Mouse (Mus musculus) 3134 (cell line): ENCODE measurements at regions not wholly inside any gene's neighbourhood (a gene's known extent, or its start where the extent isn't known, plus 50 kb on each side); places are given as distances from the start of the nearest gene placed in this dataset.

Source experiments
- DNase-seq: peaks from one replicate; pipeline ENCODE4 v3.0.0-alpha.2; 2011; ENCODE audit warnings: low spot score; ENCODE audit not compliant: insufficient read length; ENCODE audit errors: extremely low read depth

GRCm38 (mm10) chr1:128685467-128686137 is 93.5 kb upstream of the Cxcr4 start:
- DNase-seq, result no peak

DNA sequence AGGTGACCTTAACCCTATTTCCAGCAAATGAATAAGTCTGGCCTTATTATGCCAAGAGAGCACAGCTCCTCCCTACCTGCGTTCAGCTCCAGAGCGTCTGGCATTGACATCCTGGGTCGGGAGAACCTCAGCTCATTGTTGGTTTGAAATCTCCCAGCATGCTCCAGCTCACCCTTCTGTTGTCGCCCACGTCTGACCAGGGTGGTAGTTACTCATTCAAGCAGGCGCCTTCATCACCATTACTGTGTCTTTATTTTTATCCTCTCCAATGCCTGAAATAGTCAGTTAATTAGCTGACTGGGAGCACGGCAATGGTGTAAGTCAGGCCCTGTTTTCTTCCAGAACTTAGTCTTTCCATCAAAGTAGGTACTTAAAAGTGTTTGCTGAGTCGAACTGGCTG is 90.8 kb upstream of the Cxcr4 start:
- no peak for DNase-seq

GRCm38 (mm10) chr1:128681261-128681660 is 89.2 kb upstream of the Cxcr4 start:
- no peak for DNase-seq

DNA sequence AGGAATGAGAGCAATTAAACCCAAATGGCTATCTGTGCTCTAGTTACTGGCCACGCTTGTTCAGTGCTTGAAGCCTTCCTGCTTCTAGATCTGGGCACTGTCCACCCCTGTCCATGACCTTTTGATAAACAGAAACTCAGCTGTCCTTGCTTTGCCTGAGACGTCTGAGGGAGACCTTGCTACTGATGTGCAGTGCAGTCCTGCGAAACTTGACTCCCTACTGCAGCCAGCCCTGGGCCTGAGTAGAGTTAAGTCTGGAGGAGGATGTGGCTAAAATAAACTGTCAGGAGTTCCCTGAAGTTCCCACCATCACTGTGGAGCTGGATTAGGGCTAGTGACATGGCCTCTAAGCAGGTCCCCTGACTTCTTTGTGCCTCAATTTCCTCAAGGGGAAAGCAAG is 88.4 kb upstream of the Cxcr4 start:
- DNase-seq, result no peak

GRCm38 (mm10) chr1:128680012-128680411 is 87.9 kb upstream of the Cxcr4 start:
- DNase-seq, result no peak

DNA sequence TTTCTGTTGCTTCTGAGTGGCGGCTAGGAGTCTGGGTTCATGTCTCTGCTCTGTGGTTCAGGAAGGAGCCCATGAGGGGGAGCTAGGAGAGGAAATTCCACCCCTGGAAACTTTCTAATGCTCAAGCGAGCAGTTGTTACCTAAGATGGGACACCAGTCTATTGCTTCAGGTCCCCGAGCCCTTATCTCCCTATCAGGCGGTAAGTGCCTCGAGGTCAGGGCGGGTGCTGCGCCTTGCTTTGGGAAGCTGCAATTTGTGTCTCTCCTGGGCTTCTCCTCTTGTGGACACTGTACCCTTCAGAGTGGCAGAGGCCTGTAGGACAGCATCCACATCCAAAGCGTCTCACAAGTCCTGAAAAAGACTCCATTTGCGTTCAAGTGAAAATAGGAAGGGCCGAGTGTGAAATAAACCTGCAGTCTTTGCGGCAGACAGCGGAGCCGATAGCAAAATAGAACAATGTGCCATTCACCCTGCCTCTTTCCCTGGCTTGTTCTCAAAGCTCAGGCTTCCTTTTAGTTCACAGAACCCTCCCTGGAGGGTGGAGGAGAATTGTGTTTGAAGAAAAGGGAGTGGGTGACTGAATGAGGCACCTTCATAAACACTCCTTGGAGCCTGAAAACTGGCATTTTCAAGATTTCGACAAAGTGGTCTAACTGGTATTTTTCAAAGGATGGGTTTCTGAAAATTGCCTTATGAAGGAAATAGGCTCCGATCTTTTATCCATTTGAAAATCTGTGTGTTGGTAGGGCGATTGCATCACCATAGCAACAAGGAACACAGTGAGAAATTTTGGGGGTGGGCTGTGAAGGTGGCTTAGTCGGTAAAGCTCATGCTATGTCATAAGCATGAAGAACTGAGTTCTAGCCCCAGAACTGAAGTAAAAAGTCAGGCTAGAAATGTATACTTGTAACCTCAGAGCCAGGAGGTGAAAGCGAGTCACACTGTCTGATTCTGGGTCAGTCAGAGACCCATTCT is 87.2 kb upstream of the Cxcr4 start:
- no peak for DNase-seq

DNA sequence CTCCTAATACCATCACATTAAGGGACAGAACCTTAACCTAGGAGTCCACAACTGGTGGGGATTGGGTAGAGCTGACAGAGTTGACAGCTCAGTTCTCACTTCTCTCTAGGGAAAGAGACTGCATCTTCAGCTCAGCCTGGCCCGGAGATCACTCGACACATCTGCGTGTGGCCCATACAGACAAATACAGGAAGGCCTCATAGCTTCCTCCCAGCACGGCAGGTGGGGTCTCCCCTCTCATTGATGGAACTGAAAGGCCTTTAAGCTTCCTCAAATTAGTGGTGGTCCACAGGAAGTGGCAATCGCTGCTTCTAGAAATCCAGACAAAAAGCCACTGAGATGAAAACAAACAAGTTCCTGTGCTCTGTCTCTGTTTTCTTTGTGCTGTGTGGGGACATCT is 83.4 kb upstream of the Cxcr4 start:
- DNase-seq, result no peak

DNA sequence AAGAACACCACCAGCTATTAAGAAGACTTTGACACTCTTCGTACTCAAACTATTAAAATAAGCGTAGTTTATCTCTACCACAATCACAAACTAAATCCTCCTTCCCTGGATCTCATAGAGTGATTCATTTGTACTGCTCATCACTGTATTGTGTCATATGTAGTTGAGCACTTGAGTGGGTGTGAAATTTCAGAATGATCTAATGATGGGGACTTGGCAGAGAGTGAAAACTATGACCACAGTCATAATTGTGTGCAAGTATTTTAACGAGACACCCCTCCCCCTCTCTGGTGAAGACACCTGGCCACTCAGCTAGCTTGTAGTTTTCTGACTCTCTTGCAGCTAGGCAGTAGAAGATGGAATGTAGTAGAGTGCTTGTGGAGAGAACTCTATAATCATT is 80.2 kb upstream of the Cxcr4 start:
- DNase-seq, result no peak

DNA sequence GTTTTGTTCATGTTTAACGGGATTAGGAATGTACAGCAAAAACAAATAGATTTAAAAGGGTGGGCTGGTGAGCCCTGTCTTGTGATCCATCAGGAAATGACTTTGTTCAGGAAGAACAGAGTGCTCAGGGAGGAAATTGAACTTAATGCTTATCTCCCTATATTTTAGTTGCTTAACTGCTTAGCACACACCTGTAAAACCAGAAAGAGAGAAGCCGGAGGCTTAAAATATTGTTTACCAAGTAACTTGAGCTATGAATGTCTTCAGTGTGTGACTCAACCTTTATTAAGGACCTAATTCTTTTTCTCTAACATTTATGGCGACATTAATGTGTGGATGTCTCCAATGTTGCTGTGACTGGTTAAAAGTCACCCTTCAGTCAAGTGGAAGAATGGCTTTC is 79.4 kb upstream of the Cxcr4 start:
- DNase-seq, result no peak

GRCm38 (mm10) chr1:128671016-128671415 is 78.9 kb upstream of the Cxcr4 start:
- DNase-seq, result no peak

DNA sequence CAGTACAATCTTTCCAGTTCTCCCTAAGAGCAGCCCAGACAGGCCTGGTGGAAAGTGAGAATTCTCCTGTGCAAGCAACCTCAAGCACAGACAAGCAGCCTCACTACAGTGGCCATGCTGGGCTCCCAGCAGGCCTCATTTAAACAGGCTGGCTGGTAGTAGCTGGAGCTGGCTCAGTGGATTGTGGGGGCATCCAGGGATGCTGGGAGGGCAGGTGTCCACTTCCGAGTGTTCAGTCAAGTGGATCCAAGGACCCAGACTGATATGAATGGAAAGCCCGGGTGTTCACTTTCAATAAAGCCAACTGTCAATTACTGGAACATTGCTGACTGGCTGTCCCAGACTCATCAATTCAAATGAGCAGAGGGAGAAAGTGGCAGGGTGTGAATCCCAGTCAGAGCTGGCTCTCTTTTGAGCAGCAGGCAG is 77.2 kb upstream of the Cxcr4 start:
- no peak for DNase-seq

DNA sequence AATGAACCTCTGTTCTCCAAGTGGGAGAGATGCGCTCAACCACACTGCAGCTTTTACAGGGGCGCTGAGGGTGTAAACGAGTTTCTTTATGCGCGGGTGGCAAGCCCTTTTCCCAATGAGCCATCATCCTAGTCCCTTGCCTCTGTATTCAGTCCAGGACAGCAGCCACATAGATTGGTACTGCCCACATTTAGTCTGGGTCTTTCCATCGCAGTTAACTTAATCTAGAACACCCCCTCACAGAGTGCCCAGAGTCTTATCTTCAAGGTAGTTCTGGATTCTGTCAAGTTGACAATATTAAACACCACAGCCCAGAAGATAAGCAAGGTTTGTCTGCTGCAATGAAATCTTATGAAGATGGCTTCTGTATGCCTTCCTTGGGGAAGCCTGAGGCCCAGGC is 76.6 kb upstream of the Cxcr4 start:
- no peak for DNase-seq

- DNase-seq, result no peak
These were observed 75.1 kb upstream of the Cxcr4 start for GRCm38 (mm10) chr1:128667121-128667762.

- DNase-seq, result no peak
These were observed 71.1 kb upstream of the Cxcr4 start for GRCm38 (mm10) chr1:128663207-128663606.

DNA sequence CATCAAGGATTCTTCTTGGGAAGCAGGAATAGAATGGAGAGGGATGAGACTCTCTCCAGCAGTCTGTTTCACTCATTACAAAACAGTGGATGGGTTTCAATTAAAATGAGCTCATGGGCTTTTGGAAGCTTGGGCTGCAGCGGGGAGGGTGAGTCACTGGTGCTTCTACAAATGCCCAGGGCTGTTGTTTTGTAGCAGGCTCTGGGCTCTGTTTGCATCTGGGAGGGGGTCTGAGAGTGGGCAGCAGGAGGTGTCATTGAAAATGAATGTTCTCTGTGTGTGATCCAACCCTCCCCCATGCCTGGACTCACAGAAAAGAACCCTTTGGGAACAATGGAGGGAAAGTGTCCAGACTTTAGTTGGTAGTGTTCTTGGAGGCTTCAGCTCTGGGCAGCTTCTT is 67.8 kb upstream of the Cxcr4 start:
- no peak for DNase-seq

DNA sequence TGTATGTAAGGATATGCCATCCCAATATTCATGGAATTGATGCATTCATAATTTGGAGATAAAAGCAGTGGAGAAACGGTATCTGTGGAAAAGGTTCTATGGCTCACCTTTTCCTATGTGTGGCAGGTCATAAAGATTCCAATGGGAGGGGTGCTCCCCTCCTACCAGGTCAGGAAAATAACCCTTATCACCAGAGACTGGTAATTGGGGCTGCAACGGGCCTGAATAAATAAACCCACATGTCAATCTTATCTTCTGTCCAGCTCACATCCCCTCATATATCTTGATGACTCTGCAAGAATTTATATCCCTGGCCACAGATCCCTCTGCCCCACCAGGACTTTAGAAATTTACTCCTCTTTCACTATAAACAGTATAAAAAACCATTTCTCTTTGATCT is 66.7 kb upstream of the Cxcr4 start:
- DNase-seq, result no peak

DNA sequence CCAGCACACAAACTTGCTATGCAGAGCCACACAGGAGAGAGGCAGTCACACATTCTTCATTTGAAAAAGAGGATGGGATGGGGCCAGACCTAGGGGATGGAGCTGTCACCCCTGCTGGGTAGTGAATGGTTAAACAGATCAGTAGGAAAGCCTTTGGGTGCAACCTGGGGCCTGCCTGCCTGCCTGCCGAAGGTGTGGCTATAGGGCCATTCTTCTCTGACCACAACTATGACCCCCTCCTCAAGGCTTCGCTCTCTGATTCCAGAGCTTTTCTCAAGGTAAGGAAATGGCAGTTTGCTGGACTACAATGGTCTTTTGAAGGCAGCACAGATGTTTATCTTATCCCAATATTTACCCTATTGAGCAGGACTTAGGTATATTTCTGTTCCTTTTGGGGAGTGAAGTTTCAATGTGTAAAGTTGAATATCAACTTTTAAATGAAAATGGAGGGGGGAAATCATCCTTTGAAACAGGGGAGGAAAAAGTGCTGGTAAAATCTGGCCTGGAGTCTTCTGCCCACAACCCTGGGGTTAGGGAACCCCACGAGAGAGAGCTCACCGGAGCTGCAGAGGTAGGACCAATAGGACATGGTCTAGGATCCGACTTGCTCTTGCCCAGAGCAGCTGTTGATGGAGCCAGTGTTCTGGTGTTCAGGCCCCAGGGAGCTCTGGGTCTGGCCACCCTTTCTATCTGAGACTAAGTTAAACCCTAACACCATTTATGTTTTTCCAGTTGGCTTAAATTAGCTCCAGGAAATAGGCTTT is 62.2 kb upstream of the Cxcr4 start:
- DNase-seq, result no peak

- no peak for DNase-seq
These were observed 58.5 kb upstream of the Cxcr4 start for GRCm38 (mm10) chr1:128650596-128650995.

- DNase-seq, result no peak
These were observed 57.5 kb upstream of the Cxcr4 start for GRCm38 (mm10) chr1:128649490-128650178.

DNA sequence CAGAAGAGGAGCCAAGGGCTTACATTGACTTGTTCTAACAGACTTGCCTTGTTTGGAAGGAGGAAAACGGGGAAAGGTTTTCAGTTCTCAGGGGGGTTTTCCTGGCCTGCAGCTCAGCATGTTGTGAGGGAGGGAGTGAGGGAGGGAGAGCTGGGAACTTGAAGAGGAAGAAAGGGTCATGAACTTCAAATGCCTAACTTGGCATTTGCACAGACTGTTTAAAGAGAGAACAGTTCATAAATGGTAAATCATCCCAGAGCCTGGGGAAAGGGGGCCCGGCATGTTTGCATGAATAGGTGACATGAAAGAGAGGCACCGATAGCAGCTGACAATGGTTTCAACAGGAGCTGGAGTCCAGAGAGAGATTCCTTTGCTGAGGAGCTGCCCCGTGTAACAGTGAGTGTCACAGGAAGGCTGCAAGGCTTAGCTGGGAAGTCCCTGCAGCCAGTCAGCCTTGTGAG is 51.3 kb upstream of the Cxcr4 start:
- DNase-seq, result no peak
